Mouse (Mus musculus): ENCODE data around the gene Prelid1. TPM values are rescaled to one million over a fixed set of nuclear protein-coding genes. Genes with fewer than 3 reads are reported as not detected.

Gene Prelid1
- total RNA-seq (2023) = 100 to 1,000 TPM; 145 to 150 TPM

GRCm38 (mm10) chr13:55319931-55320533 lies at the start of gene Prelid1:
Gene Prelid1 (plus strand): TSS chr13:55320500.

GRCm38 (mm10) chr13:55321434-55322129 lies 1.3 kb downstream of the Prelid1 start, which contains the start of gene Rab24:
Gene Rab24 (minus strand): TSS chr13:55321946.

GRCm38 (mm10) chr13:55329683-55330566 lies 9.6 kb downstream of the Prelid1 start, which contains the start of gene Mxd3:
Gene Mxd3 (minus strand): TSS chr13:55329823.

GRCm38 (mm10) chr13:55362453-55363060 lies 42.3 kb downstream of the Prelid1 start, which contains the start of gene Lman2:
Gene Lman2 (minus strand): TSS chr13:55362783.

GRCm38 (mm10) chr13:55369531-55370114 lies 49.3 kb downstream of the Prelid1 start, which contains the start of gene Rgs14:
Gene Rgs14 (plus strand): TSS chr13:55369732.

Other genes starting within 250 kb of the Prelid1 start
- gene Uimc1, start 220.2 kb upstream of the Prelid1 start, total RNA-seq (2023) = 10 to 100 TPM; 72.6 to 75.3 TPM
- 10 to 100 TPM; 44.0 to 44.3 TPM for gene Zfp346, start 215.2 kb upstream of the Prelid1 start, total RNA-seq (2023)
- gene Gm17617, start 187.0 kb upstream of the Prelid1 start, total RNA-seq (2023) = not detected
- not detected for gene Fgfr4, start 167.9 kb upstream of the Prelid1 start, total RNA-seq (2023)
- gene Nsd1, start 110.7 kb upstream of the Prelid1 start, total RNA-seq (2023) = 100 to 1,000 TPM; 193 to 232 TPM
- gene Rab24, start 1.4 kb downstream of the Prelid1 start, total RNA-seq (2023) = 10 to 100 TPM; 65.3 to 71.0 TPM
- gene Mxd3, start 9.3 kb downstream of the Prelid1 start, total RNA-seq (2023) = 1 to 10 TPM; 1.2 to 2.2 TPM
- gene Lman2, start 42.3 kb downstream of the Prelid1 start, total RNA-seq (2023) = 100 to 1,000 TPM; 112 to 123 TPM
- gene Rgs14, start 49.2 kb downstream of the Prelid1 start, total RNA-seq (2023) = 10 to 100 TPM; 74.5 to 83.7 TPM
- 1 to 10 TPM in 1 of 2 experiments, not detected in 1; 1.0 TPM for gene Slc34a1, start 77.7 kb downstream of the Prelid1 start, total RNA-seq (2023)
- gene Pfn3, start 94.7 kb downstream of the Prelid1 start, total RNA-seq (2023) = not detected
- gene F12, start 106.3 kb downstream of the Prelid1 start, total RNA-seq (2023) = 1 to 10 TPM; 1.8 to 2.1 TPM
- gene Grk6, start 124.6 kb downstream of the Prelid1 start, total RNA-seq (2023) = 100 to 1,000 TPM; 498 to 536 TPM
- 10 to 100 TPM; 30.1 to 41.2 TPM for gene Prr7, start 143.8 kb downstream of the Prelid1 start, total RNA-seq (2023)
- under 1 TPM in 1 of 2 experiments, not detected in 1; 0.17 TPM for gene Dbn1, start 167.6 kb downstream of the Prelid1 start, total RNA-seq (2023)
- 10 to 100 TPM; 29.0 to 33.3 TPM for gene Pdlim7, start 193.2 kb downstream of the Prelid1 start, total RNA-seq (2023)
- gene Dok3, start 208.8 kb downstream of the Prelid1 start, total RNA-seq (2023) = 100 to 1,000 TPM; 322 TPM
- gene Ddx41, start 216.2 kb downstream of the Prelid1 start, total RNA-seq (2023) = 100 to 1,000 TPM; 135 to 147 TPM